Mouse (Mus musculus): ENCODE measurements around the gene Aip.
A peak's percentile ranks its signal among the peaks of the same experiment; 100 is the strongest.

Aip gene

DNA sequence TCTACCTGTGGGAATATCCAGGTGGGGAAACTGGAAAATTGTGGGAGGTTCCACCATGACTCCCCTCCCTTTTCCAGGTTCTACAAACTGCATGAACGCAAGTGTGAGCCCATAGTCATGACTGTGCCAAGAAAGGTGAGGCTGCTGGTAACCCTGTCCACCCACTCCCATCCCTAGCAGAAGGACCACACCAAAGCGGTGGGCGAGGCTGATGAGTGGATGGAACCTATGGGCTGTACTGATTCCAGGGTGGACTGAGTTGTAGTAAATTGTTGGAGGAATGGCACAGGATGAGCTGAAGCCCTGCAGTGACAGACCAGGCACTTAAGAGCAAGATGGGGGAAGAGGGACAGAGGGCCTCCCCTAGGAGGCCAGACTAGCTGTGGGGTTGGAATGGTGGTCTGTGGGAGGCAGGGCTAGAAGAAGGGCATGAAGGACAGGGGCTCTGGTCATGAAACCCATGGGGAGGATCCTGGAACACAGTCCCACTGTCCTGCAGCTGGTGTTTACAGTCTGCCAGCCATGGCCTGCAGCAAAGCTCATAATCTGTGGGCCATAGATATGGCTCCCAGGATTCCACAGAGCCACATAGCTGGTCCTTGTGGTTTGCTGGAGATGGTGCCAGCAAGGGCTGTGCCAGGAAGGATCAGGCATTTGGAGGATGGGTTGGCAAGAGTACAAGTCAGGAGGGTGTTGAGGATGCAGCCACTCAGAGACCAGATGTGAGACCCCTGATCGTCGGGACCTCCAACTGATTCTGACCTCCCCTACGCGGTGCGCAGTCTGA, 27.0 kb upstream of the Aip start:
- no peak for DNase-seq (ENCODE audit: low read depth in 2 of 2, low spot score in 2 of 2)

DNA sequence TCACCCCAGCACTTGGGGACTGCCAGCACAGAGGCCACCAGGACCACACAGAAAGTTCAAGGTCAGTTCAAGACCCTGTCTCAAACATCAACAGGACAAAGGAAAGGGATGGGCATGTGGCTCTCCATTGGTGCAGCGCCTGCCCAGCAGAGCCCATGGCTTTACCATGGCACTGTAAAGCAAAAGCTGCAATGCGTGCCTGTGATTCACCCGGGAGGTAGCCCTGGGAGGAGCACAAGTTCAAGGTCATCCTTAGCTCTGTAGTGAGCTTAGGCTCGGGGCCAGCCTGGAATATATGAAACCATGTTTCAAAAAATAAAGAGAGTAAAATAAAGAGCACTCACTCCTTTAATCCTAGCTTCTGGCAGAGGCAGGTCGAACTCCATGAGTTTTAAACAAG, 26.2 kb upstream of the Aip start:
- no peak for DNase-seq (ENCODE audit: low read depth in 2 of 2, low spot score in 2 of 2)

DNA sequence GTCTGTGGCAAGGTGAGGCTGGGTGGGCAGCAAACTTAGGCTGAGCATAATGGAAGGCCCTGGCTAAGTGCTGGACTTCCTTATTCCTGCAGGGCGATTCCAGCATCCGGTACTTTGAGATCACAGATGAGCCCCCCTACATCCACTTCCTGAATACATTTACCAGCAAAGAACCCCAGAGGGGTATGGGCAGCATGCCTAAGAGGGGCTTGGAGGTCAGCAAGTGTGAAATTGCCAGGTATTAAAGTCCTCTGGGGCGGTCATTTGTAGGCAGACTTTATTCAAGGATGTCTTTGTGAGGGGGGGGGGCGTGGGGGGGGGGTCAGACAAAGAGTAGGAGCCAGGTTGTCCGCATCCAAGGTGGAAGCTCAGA, 25.8 kb upstream of the Aip start:
- no peak for DNase-seq (ENCODE audit: low read depth in 2 of 2, low spot score in 2 of 2)

DNA sequence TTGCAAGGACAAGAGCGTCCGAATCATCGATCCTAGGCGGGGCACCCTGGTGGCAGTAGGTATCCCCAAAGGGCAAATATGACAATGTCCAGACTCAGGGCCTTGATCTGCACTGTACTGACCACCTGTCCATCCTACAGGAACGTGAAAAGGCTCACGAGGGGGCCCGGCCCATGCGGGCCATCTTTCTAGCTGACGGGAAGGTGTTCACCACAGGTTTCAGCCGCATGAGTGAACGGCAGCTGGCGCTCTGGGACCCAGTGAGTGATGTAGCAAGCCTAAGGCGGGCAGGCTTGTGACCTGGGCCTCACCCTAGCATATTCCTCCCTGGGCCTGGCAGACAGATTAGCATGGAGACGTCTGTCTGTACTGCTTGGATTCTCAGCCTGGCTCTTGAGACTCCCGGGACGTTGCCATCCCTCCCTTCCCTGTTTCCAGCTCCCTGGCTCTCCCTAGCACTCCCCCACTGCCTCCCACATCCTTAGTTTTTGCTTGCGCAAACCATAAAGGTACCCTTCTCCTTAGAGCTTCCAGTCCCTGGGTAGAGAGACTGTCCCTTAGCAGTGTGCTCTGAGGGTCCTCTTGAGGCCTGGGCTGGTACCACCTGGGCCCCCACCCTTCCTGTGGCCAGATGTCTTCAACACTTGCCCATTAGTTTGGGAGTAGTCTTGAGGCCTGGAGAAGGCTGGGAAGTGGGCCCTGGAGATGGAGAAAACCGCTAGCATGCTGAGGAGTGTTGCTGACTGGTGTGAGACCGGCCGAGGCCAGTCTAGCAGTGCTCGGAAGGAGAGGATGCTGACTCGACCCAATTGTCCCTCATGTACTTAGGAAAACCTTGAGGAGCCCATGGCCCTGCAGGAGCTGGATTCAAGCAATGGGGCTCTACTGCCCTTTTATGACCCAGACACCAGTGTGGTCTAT, 25.2 kb upstream of the Aip start:
- no peak for DNase-seq (ENCODE audit: low read depth in 2 of 2, low spot score in 2 of 2)

DNA sequence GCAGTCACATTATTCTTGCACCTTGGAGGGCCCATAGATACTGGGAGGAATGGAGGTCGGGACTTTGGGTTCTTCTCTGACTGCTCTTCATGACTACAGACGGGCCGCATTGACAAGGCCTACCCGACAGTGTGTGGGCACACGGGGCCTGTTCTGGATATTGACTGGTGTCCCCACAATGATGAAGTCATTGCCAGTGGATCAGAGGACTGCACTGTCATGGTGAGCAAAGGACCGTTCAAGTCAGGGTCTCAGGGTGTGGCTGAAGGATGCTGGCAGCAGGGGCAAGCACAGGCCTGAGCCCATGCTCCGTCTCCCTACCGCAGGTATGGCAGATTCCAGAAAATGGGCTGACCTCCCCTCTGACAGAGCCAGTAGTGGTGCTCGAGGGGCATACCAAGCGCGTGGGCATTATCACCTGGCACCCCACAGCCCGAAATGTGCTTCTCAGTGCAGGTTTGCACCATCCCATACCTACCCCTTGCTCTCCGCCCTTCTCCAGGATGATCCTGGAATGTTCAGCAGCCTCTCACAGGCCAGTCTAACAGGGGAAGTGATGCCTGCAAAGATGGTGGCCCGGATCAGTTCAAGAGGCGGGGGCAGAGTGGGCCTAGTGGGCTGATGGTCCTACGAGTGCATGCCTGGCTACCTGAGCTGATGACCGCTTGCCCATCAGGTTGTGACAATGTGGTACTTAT, 24.3 kb upstream of the Aip start:
- DNase-seq (ENCODE audit: low read depth in 2 of 2, low spot score in 2 of 2), result no peak

DNA sequence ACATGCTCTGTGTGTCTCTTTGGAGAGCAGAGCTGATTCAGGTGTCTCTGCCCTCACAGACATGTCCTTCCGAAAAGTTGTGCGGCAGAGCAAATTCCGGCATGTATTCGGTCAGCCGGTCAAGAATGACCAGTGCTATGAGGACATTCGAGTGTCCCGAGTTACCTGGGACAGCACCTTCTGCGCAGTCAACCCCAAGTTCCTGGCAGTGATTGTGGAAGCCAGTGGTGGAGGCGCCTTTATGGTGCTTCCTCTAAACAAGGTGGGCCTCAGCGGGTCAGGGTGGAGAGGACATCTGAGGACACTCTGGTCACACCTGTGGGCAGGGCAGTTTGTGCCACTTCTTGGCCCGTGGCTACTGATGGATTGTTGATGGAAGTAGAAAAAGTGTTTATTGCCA, 23.6 kb upstream of the Aip start:
- no peak for DNase-seq (ENCODE audit: low read depth in 2 of 2, low spot score in 2 of 2)

DNA sequence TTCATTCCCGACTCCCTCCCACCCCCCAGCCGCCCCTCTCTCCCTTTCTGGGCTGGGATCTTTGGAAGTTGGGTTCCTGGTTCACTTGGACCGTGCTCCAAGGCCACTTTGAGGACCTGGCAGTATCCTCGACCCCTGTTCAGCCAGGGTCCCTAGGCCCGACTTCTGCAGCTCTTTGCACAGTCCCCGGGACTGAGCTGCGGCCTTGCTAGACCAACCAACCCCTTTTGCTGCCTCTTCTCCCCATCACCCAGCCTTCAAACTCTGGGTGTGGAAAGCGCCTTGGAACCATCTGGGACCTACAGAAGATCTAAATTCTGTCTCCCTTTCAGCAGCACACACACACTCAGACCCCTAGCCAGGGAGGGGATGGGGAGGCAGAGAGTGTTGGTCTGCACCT, 23.2 kb upstream of the Aip start:
- DNase-seq (ENCODE audit: low read depth in 2 of 2, low spot score in 2 of 2), result no peak

DNA sequence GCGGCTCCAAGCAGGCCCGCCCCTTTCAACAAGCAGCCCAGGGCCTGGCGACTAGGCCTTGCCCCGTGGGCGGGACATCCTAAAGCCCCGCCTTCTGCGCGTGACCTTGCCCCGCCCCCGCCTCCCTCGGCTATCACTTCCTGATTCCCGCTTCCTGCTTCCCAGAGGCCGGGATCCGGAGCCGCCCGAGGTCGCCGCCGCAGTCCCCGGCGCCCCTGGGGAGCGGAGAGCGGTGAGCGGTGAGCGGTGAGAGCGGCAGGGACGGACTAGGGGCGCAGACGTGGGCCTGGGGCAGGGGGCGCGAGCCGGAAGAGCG, 22.8 kb upstream of the Aip start, which contains the start of gene Coro1b:
Gene Coro1b (plus strand): TSS at position 129 of the 316 bp plus-strand sequence.
- DNase-seq (ENCODE audit: low read depth in 2 of 2, low spot score in 2 of 2), result peak; percentile 86 to 87

DNA sequence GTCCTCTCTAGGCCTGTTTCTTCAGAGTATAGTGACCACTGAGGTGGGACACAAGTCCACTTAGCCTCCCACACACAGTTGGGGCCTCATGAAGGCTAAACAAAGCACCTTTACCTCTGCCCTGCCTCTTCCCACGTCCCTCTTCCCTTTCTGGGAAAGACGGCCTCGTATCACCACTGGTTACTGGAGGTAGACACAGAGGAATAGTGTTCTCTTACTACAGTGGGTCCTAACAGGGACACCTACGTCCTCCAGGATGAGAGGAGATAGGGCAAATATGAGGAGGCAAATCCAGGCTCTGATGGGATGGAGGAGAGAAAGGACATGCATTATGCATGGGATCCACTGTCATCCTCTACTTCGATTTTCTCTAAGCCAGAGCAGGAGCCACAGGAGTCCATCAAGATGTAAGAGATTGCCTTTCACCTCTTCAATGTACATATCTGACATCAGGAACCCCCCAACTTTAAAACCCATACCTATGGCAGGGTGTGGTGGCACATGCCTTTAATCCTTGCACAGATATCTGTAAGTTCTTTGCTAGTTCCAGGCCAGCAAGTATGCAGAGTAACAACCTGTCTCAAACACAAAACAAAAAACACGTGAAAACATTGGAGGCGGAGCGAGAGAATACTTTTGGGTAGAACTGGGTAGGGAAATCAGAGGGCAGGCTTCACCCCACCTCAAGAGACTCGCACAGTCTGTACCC, 22.3 kb upstream of the Aip start:
- DNase-seq (ENCODE audit: low read depth in 2 of 2, low spot score in 2 of 2), result no peak

DNA sequence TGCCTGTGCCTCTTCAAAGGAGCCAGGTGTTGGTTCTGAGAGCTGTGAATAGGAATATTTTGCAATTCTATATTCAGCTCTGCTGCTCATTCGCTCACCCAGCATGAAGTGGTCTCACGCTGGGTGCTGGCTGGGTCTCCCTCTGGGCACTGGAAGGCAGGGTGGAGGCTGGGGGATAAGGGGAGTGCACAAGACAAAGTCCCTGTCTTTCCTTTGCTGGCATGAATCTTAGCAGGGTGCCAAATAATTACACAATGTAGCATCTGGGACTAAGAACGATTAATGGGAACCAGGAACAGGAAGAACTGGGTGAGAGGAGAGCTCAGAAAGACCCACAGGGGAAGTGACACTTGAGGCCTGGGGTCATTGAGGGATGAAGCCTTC, 21.4 kb upstream of the Aip start:
- DNase-seq (ENCODE audit: low read depth in 2 of 2, low spot score in 2 of 2), result no peak

DNA sequence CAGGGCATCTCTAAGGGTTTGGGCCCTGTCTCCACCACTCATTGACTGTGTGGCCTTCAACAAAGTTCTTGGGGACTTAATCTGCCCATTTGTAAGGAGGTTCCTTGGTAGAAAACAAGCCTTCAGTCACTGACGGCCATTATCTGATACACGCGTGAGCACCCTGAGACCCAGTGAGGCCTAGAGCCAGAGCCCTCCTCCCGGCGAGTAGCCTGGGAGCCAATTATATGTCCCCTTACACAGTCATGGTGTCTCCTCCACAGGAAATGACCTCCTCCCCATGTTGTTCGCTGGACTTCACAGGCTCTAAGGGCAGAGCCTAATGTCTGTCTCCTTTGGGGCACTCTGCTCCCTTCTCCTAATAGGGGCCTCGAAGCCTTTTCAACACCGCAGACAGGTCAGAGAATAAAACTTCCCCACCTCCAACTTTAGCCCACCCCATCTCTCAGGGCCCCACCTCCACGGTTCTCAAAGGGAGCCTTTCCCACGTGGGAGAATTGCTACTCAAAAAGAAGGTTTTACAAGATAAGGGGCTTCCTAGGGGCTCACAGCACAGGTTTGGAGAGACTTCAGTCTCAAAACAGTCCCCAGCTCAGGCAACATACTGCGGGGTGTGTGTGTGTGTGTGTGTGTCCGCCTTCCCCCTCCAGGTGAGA, 20.8 kb upstream of the Aip start:
- no peak for DNase-seq (ENCODE audit: low read depth in 2 of 2, low spot score in 2 of 2)

DNA sequence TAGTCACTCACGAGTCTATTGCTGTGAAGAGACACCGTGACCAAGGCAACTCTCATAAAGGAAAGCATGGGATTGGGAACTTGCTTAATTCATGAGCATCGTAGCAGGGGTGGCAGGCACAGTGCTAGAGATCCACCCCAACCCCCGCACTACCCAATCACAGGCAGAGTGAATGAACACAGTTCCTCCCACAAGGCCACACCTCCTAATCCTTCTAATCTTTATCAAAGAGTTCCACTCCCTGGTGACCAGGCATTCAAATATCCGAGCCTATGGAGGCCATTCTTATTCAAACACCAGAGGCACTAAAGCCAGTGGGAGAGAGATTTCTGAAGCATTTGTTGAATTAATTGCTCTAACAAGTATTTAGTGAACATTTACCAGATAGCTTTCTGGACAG, 20.3 kb upstream of the Aip start:
- DNase-seq (ENCODE audit: low read depth in 2 of 2, low spot score in 2 of 2), result no peak

DNA sequence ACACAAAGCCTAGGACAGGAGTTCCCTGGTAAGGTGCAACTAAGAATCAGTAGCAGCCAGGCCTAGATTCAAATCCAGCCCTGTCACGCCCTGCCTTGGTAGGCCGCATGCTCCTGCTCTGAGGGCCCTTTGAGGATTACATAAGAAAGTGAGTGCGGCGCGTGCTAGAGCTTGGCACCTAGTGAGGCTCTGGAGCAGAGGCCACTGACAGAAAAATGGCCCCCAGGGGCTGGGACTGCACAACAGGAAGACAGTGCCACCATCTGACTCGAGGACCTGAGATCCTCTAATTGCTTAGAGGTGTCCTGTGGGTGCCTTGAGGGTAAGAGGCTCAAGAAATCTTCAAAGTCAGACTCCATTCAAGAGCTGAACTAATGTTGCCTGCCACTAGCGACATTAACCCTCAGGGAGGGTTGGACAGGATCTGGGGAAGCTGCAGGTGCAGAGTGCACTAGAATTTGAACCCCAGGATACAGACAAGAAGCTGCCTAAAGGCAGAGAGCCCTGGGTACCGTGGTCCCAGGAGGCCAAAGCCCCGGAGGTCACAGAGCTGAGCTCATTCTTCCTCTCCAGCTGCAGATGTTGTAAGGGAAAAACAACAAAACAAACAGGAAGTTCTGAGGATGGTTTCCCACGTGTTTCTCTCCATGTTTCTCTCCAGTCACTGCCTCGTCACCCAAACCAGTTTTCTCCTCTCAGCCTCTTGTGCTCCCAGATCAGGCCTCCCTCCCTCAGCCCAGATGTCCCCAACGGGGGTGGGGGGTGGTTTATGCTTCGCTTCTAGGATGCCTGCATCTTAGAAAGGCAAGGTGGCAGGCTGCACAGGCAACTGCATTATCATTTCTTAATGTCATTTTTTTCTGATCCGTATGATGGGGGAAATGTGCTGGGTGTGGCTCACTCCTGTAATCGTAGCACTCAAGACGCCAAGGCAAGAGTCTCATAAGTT, 19.2 kb upstream of the Aip start:
- DNase-seq (ENCODE audit: low read depth in 2 of 2, low spot score in 2 of 2), result no peak

DNA sequence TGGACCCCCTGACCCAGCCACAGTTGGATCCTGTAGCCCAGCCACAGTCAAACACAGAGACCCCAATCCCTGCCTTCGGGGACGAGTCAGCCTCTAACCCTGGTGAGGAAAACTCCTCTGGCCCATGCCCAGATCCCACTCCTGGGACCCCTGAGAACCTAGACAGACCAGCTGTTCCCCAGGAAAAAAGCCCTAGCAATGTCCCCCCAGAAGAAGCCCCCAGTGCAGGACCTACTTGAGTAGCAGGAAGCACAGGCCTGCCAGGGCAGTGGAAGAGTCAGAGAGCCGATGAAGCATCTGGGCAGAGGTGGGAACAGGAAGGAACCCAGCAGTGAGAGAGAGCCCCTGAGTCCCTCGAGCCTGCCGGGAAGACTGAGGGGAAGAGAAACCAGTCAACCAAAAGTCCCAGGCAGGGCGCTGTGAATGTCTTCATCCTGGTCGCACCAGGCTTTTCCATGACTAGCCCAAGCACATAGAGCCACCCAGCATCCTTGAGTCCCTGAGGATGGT, 18.2 kb upstream of the Aip start, which contains the start of gene Cabp4:
Gene Cabp4 (minus strand): TSS at position 275 of the 510 bp plus-strand sequence.
- no peak for DNase-seq (ENCODE audit: low read depth in 2 of 2, low spot score in 2 of 2)

DNA sequence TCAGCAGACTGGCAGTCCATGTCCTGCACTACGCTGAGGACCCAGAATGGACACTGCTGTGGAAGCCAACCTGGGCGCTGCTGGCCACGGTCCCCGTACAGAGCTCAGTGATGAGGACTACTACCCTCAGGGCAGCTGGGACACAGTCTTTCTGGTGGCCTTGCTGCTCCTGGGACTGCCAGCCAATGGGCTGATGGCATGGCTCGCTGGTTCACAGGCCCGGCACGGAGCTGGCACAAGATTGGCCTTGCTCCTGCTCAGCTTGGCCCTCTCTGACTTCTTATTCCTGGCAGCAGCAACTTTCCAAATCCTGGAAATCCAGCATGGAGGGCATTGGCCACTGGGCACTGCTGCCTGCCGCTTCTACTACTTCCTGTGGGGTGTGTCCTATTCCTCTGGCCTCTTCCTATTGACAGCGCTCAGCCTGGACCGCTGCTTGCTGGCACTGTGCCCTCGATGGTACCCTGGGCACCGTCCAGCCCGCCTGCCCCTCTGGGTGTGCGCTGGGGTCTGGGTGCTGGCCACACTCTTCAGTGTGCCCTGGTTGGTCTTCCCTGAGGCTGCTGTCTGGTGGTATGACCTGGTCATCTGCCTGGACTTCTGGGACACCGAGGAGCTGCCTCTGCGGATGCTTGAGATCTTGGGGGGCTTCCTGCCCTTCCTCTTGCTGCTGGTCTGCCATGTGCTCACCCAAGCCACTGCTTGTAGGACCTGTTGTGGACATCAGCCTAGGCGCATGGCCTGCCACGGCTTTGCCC, 16.9 kb upstream of the Aip start:
- DNase-seq (ENCODE audit: low read depth in 2 of 2, low spot score in 2 of 2), result no peak

DNA sequence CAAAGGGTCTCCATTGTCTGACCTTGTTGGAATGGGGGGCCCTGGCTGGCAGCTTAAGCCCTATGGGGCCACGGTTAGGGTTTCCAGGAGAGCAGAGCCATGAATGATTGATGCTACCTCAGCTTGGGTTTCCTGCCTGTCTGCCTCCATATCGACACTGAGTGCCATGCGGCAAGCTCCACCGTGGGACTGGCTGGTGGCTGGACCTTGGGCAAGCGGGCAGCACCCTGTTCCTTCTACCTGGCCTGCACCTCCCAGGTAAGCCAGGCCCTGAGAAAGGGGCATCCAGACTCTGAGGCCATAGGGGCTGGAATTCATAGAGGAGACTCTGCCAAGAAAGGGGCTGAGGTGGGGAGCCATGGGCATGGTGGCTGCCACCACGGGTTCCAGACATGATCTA, 14.5 kb upstream of the Aip start:
- no peak for DNase-seq (ENCODE audit: low read depth in 2 of 2, low spot score in 2 of 2)

DNA sequence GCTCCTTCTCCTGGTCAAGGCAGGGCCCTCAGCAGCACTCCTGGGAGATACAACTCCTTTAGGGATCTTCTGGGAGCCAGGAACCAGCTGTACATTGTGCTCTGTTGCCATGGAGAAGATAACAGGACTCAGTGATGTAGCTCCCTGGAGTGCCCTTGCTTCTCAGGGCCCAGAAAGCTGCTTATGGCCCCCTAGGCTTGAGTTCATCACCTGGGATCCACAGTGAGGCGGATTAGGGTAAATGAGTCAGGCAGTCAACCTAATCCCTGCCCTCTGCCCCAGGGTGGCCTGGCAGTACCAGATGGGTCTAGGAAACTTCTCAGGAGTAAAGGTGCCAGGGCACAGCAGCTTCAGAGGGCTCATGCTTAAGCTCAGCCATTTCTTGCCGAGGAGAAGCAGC, 13.8 kb upstream of the Aip start, which contains the start of gene Gpr152:
Gene Gpr152 (plus strand): TSS at position 342 of the 400 bp plus-strand sequence.
- DNase-seq (ENCODE audit: low read depth in 2 of 2, low spot score in 2 of 2), result no peak

DNA sequence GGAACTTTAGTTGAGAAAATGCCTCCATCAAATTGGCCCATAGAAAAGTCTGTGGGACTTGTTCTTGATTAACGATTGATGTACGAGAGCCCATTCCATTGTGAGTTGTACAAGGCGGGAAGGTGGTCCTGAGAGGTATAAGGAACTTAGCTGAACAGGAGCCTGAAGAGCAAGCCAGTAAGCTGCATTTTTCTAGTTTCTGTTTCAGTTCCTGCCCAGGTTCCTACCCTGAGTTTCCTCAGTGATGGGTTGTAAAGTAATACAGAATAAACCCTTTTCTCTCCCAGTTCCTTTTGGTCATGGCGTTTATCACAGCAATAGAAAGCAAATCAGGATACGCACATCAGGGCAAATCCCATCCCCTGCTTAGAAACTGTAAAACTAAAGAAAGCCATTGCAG, 12.3 kb upstream of the Aip start:
- no peak for DNase-seq (ENCODE audit: low read depth in 2 of 2, low spot score in 2 of 2)

DNA sequence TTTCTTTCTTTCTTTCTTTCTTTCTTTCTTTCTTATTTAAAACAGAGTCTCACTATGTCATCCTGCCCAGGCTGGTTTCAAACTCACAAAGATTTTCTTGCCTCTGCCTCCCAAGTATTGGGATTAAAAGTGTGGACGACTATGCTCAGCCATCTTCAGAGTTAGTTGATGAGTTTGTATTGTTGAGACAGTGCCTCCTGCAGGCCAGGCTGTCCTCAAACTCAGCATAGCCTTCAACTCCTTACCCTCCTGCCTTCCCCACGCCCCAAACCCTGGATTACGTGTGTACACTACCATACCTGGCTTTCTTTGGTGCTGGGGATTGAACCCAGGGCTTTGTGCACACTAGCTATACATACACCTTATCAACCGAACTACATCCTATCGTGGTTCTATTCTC, 10.8 kb upstream of the Aip start:
- no peak for DNase-seq (ENCODE audit: low read depth in 2 of 2, low spot score in 2 of 2)
